ENCODE assay signal across 8 mouse cellular contexts in genomic region chr17:22423952-22424617, GRCm38 (mm10). TPM values are rescaled to one million over a fixed set of nuclear protein-coding genes. Genes with fewer than 3 reads are reported as not detected.
A peak's percentile ranks its signal among the peaks of the same experiment; 100 is the strongest.
DNase-seq lines count a peak whose midpoint lies in the region; ATAC-seq and TF ChIP-seq lines count a peak whose summit lies in the region.

Zfp946 (plus strand) TSS chr17:22424222.

- no peaks in the 10 kb centered on the region for H3K9me3 ChIP-seq in heart, embryonic 13.5 days
- H3K9me3 ChIP-seq in kidney, postnatal 0 days (replicated peaks; ENCODE audit: low read length) = no peaks in the 10 kb centered on the region

- DNase-seq in CD4-positive, CD25-positive, alpha-beta regulatory T cell, adult 2 months (ENCODE audit: low read depth, low spot score) = peak; percentile 75
- peak; percentile 61 for DNase-seq in c-Kit-negative CD71-positive TER-119-positive erythroid progenitor cells, embryonic 14.5 days (ENCODE audit: low read depth, low spot score)
- peak; percentile 30 for DNase-seq in fibroblast of lung, adult 2 months (ENCODE audit: low read depth)
- DNase-seq in kidney, postnatal 0 days (ENCODE audit: low spot score) = peak; percentile 96
- peak; percentile 82 for DNase-seq in liver, adult 2 months (ENCODE audit: extremely low read depth, low read depth, low spot score)
- DNase-seq in spleen, postnatal 36 days (ENCODE audit: low spot score in 2 of 2) = peak; percentile 63 to 72

- TF ChIP-seq POLR2A in liver, adult 2 months (IDR thresholded peaks at IDR 0.05; ENCODE audit: extremely low read depth, insufficient read depth, low read length) = no peak

- H3K27ac ChIP-seq in heart, embryonic 13.5 days (replicated peaks) = peak within 1 kb of the TSS; percentile 80
- H3K27ac ChIP-seq in kidney, postnatal 0 days = peak within 1 kb of the TSS; percentile 79
- peak within 1 kb of the TSS; percentile 51; the same call in 1 of the 2 replicates for H3K27ac ChIP-seq in liver, adult 2 months (replicated peaks; ENCODE audit: insufficient read depth, low read depth, low read length)

- H3K4me2 ChIP-seq in heart, embryonic 13.5 days = peak within 1 kb of the TSS; percentile 78
- peak within 1 kb of the TSS; percentile 79 for H3K4me2 ChIP-seq in kidney, postnatal 0 days (ENCODE audit: low read length)

- H3K4me1 ChIP-seq in heart, embryonic 13.5 days = peaks cover 7% of the 10 kb centered on the region
- no peaks in the 10 kb centered on the region; the same call in 1 of the 2 replicates for H3K4me1 ChIP-seq in kidney, postnatal 0 days (replicated peaks; ENCODE audit: insufficient read depth, low read length)
- no peaks in the 10 kb centered on the region; the same call in none of the 2 replicates for H3K4me1 ChIP-seq in liver, adult 2 months (ENCODE audit: control insufficient read depth, insufficient read depth, low read length)

- peak within 1 kb of the TSS; percentile 84 for H3K9ac ChIP-seq in heart, embryonic 13.5 days
- H3K9ac ChIP-seq in kidney, postnatal 0 days (ENCODE audit: low read depth, low read length) = peak within 1 kb of the TSS; percentile 63
- H3K9ac ChIP-seq in liver, adult 2 months (ENCODE audit: low read depth, low read length) = peak within 1 kb of the TSS; percentile 76

- peak; percentile 88 for ATAC-seq in heart, embryonic 13.5 days (ENCODE audit: extremely low read depth, insufficient number of reproducible peaks, low FRiP score, low TSS enrichment)
- peak; percentile 96 for ATAC-seq in kidney, postnatal 0 days (replicated peaks; ENCODE audit: low FRiP score, low read depth)
- ATAC-seq in monocyte, adult 5-6 weeks (replicated peaks; ENCODE audit: insufficient number of reproducible peaks, low FRiP score, low TSS enrichment, poor library complexity, severe bottlenecking) = peak; percentile 73

- H3K4me3 ChIP-seq in heart, embryonic 13.5 days = peak within 1 kb of the TSS; percentile 74
- peak within 1 kb of the TSS; percentile 53 for H3K4me3 ChIP-seq in kidney, postnatal 0 days (replicated peaks; ENCODE audit: low read depth, low read length)
- peak within 1 kb of the TSS; percentile 70 for H3K4me3 ChIP-seq in liver, adult 2 months (ENCODE audit: insufficient read depth, low read depth, low read length)

- no peak for TF ChIP-seq CTCF in kidney, postnatal 0 days (IDR thresholded peaks at IDR 0.05; ENCODE audit: low read depth)
- TF ChIP-seq CTCF in liver, adult 2 months (IDR thresholded peaks at IDR 0.05; ENCODE audit: low read depth, low read length) = no peak

- H3K79me2 ChIP-seq in liver, adult 2 months (ENCODE audit: control insufficient read depth, insufficient read depth, low read length) = peaks cover 2% of the 10 kb centered on the region; the same call in 1 of the 2 replicates

- H3K27me3 ChIP-seq in heart, embryonic 13.5 days (replicated peaks) = no peaks in the 10 kb centered on the region
- no peaks in the 10 kb centered on the region for H3K27me3 ChIP-seq in kidney, postnatal 0 days (ENCODE audit: insufficient read depth, low read length)
- no peaks in the 10 kb centered on the region; the same call in 1 of the 2 replicates for H3K27me3 ChIP-seq in liver, adult 2 months (ENCODE audit: control insufficient read depth, insufficient read depth, low read length)

- WGBS in heart, embryonic 13.5 days = under 1% methylated on average over 27 of the region's 29 CpGs
- WGBS in kidney, postnatal 0 days = 2% methylated on average over 28 of the region's 29 CpGs
- under 1% methylated on average over 29 of the region's 29 CpGs for WGBS in liver, adult 2 months

- H3K36me3 ChIP-seq in heart, embryonic 13.5 days = no peaks in the 10 kb centered on the region
- H3K36me3 ChIP-seq in kidney, postnatal 0 days (ENCODE audit: insufficient read depth, low read length) = no peaks in the 10 kb centered on the region
- H3K36me3 ChIP-seq in liver, adult 2 months (ENCODE audit: control insufficient read depth, insufficient read depth, low read length) = no peaks in the 10 kb centered on the region

RNA-seq across cellular contexts. Expression of gene Zfp946, which starts in this region (rescaled TPM):
- 7.8 and 8.3 TPM in 2 replicates for polyA plus RNA-seq in heart, embryonic 13.5 days (2015; fragmentation: Nextera tagmentation; extraction: Ambion mirVana)
- 11.6 and 11.8 TPM in 2 replicates for polyA plus RNA-seq in kidney, postnatal 0 days (2015; fragmentation: Nextera tagmentation; extraction: Ambion mirVana)
- total RNA-seq in liver, adult 2 months (2014; rRNA removed) = 9.3 and 11.3 TPM in 2 replicates
- polyA plus RNA-seq in liver, adult 2 months (2012; rRNA removed) = 3.3 and 5.5 TPM in 2 replicates
- total RNA-seq in monocyte, adult 5-6 weeks (2017) = 3.7 to 8.1 TPM (median 5.2 TPM) in 3 replicates

Comparison
In these comparisons a context has a peak if more than half of its experiments do, and no peak if none do; other contexts are left out.
1. Peak in every context shown above with its lines: DNase-seq, ATAC-seq, H3K4me3 ChIP-seq and H3K27ac ChIP-seq.
2. DNase-seq: peak in every context shown above with its lines; median percentile 96 in kidney, postnatal 0 days; 82 in liver, adult 2 months; 75 in CD4-positive, CD25-positive, alpha-beta regulatory T cell, adult 2 months; 68 in spleen, postnatal 36 days; 61 in c-Kit-negative CD71-positive TER-119-positive erythroid progenitor cells, embryonic 14.5 days; 30 in fibroblast of lung, adult 2 months.